Mouse (Mus musculus): ENCODE data around the gene Rad23a. TPM values are rescaled to one million over a fixed set of nuclear protein-coding genes. Genes with fewer than 3 reads are reported as not detected.

Rad23a gene
- polyA plus RNA-seq, 1 experiment from 2014 or later = 109 TPM

DNA sequence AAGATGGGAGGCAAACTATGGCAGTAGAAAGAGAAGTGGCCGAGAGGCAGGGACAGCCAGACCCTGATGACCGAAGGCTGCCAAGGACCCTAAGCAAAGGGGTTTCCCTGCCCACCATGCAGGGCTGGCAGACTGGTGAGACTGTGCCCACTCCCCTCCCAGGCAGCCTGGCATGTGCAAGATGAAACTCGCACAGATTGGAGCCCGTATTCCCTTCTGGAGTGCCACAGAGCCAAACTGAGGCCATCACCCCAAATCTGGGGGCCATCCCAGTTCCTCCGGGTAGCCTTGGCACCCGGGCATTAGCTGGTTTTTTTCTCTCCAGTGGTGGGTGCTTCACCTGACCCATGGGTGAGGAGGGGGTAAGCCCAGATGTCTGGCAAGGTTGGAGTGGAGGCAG lies 42.5 kb downstream of the Rad23a start:
- Histone ChIP-seq H3K4me3 (ENCODE audit: low read depth, low read length) (peak overlapping the region; percentile 71), H3K36me3 (ENCODE audit: control insufficient read depth, insufficient read depth, low read length) (peaks cover 18% of the 10 kb centered on the region), H3K4me2 (ENCODE audit: low read depth, low read length) (peak overlapping the region; percentile 89), H3K9ac (ENCODE audit: low read depth, low read length) (peak overlapping the region; percentile 95), H3K4me1 (ENCODE audit: control insufficient read depth, insufficient read depth, low read length) (peaks cover 44% of the 10 kb centered on the region), H3K27me3 (replicated peaks; ENCODE audit: control insufficient read depth, insufficient read depth, low read length) (peaks cover 18% of the 10 kb centered on the region), H3K9me3 (ENCODE audit: control insufficient read depth, low read length) (no peaks in the 10 kb centered on the region), H3K27ac (replicated peaks; ENCODE audit: low read depth, low read length) (no peak overlapping the region)
- DNase-seq (ENCODE audit: low spot score) = no peak
- no peak for ATAC-seq (ENCODE audit: low read depth)
- WGBS = 83% methylated on average over 5 of the region's 6 CpGs

- 0 out of 2 replicates have a peak overlapping the region, but pooled peaks have one; percentile 95 for H3K9ac ChIP-seq (ENCODE audit: low read depth, low read length)
- H3K9me3 ChIP-seq (ENCODE audit: control insufficient read depth, low read length) = no peaks in the 10 kb centered on the region
- peak overlapping the region; percentile 89 for H3K4me2 ChIP-seq (ENCODE audit: low read depth, low read length)
- peaks cover 44% of the 10 kb centered on the region for H3K4me1 ChIP-seq (ENCODE audit: control insufficient read depth, insufficient read depth, low read length)
- WGBS = 81% methylated on average over 15 of the region's 15 CpGs
- DNase-seq (ENCODE audit: low spot score) (no peak), ATAC-seq (ENCODE audit: low read depth) (no peak)
- peak overlapping the region; percentile 71; the same call in 1 of the 2 replicates for H3K4me3 ChIP-seq (ENCODE audit: low read depth, low read length)
- H3K27ac ChIP-seq (replicated peaks; ENCODE audit: low read depth, low read length) = no peak overlapping the region
- H3K27me3 ChIP-seq (replicated peaks; ENCODE audit: control insufficient read depth, insufficient read depth, low read length) = peaks cover 12% of the 10 kb centered on the region; the same call in 1 of the 2 replicates
- peaks cover 19% of the 10 kb centered on the region for H3K36me3 ChIP-seq (ENCODE audit: control insufficient read depth, insufficient read depth, low read length)
Measured at GRCm38 (mm10) chr8:84797256-84797797, 43.1 kb downstream of the Rad23a start.

- Histone ChIP-seq H3K36me3 (ENCODE audit: control insufficient read depth, insufficient read depth, low read length) (peaks cover 26% of the 10 kb centered on the region), H3K4me3 (ENCODE audit: low read depth, low read length) (peak overlapping the region; percentile 13; the same call in 1 of the 2 replicates)
- 31% methylated on average over 7 of the region's 7 CpGs for WGBS
Measured at GRCm38 (mm10) chr8:84794486-84794885, 46.0 kb downstream of the Rad23a start.

DNA sequence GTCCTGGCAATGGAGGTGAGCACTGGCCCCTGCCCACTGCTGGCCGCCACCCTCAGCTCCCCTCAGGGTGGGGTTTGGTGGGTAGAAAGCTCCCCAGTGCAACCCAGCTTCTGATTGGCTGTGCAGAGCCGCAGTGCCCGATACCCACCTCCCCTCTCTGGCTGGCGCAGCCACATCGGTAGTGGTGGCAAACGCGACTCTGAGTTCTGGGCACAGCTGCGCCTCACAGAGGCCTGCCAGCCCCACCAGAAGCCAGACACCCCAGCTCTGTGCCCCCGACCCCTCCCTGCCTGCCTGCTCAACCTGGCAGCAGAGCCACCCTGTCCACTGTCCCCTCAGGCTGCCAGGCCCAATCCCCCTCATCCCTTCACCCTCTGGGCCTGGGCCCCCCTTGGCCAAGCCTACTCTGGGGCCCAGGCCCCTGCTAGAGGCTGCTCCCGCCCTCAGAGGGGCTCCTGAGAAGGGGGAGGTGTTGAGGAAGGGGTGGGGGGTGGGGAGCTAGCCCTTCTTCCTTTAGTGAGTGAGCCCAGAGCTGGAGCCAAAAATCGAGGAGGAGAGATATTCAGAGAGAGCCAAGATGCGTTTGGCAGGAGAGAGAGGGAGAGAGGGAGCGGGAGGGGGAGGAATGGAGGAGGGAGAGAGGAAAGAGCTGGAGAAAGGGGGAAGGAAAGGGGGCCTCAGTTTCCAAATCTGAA lies 46.5 kb downstream of the Rad23a start:
- peak; percentile 68 for ATAC-seq (ENCODE audit: low read depth)
- Histone ChIP-seq H3K9me3 (ENCODE audit: control insufficient read depth, low read length) (no peaks in the 10 kb centered on the region), H3K27ac (replicated peaks; ENCODE audit: low read depth, low read length) (peak overlapping the region; percentile 81), H3K4me2 (ENCODE audit: low read depth, low read length) (peak overlapping the region; percentile 51), H3K4me3 (ENCODE audit: low read depth, low read length) (peak overlapping the region; percentile 13), H3K4me1 (ENCODE audit: control insufficient read depth, insufficient read depth, low read length) (peaks cover 65% of the 10 kb centered on the region), H3K27me3 (replicated peaks; ENCODE audit: control insufficient read depth, insufficient read depth, low read length) (peaks cover 13% of the 10 kb centered on the region; the same call in 1 of the 2 replicates), H3K36me3 (ENCODE audit: control insufficient read depth, insufficient read depth, low read length) (peaks cover 26% of the 10 kb centered on the region), H3K9ac (ENCODE audit: low read depth, low read length) (peak overlapping the region; percentile 44; the same call in 1 of the 2 replicates)
- 47% methylated on average over 13 of the region's 13 CpGs for WGBS
- peak; percentile 94 for DNase-seq (ENCODE audit: low spot score)

More at GRCm38 (mm10) chr8:84794486-84794885, 46.0 kb downstream of the Rad23a start:
- Histone ChIP-seq H3K4me2 (ENCODE audit: low read depth, low read length) (peak overlapping the region; percentile 51), H3K9me3 (ENCODE audit: control insufficient read depth, low read length) (no peaks in the 10 kb centered on the region), H3K27me3 (replicated peaks; ENCODE audit: control insufficient read depth, insufficient read depth, low read length) (peaks cover 11% of the 10 kb centered on the region; the same call in 1 of the 2 replicates), H3K9ac (ENCODE audit: low read depth, low read length) (peak overlapping the region; percentile 43), H3K27ac (replicated peaks; ENCODE audit: low read depth, low read length) (peak overlapping the region; percentile 81), H3K4me1 (ENCODE audit: control insufficient read depth, insufficient read depth, low read length) (peaks cover 59% of the 10 kb centered on the region)
- no peak for ATAC-seq (ENCODE audit: low read depth)
- no peak for DNase-seq (ENCODE audit: low spot score)

GRCm38 (mm10) chr8:84793134-84793533 lies 47.3 kb downstream of the Rad23a start:
- WGBS = 81% methylated on average over 9 of the region's 9 CpGs
- Histone ChIP-seq H3K9me3 (ENCODE audit: control insufficient read depth, low read length) (no peaks in the 10 kb centered on the region), H3K4me1 (ENCODE audit: control insufficient read depth, insufficient read depth, low read length) (peaks cover 65% of the 10 kb centered on the region), H3K9ac (ENCODE audit: low read depth, low read length) (no peak overlapping the region), H3K4me3 (ENCODE audit: low read depth, low read length) (no peak overlapping the region), H3K4me2 (ENCODE audit: low read depth, low read length) (no peak overlapping the region), H3K27ac (replicated peaks; ENCODE audit: low read depth, low read length) (no peak overlapping the region), H3K27me3 (replicated peaks; ENCODE audit: control insufficient read depth, insufficient read depth, low read length) (peaks cover 16% of the 10 kb centered on the region; the same call in 1 of the 2 replicates), H3K36me3 (ENCODE audit: control insufficient read depth, insufficient read depth, low read length) (peaks cover 26% of the 10 kb centered on the region)
- ATAC-seq (ENCODE audit: low read depth) (no peak), DNase-seq (ENCODE audit: low spot score) (no peak)

DNA sequence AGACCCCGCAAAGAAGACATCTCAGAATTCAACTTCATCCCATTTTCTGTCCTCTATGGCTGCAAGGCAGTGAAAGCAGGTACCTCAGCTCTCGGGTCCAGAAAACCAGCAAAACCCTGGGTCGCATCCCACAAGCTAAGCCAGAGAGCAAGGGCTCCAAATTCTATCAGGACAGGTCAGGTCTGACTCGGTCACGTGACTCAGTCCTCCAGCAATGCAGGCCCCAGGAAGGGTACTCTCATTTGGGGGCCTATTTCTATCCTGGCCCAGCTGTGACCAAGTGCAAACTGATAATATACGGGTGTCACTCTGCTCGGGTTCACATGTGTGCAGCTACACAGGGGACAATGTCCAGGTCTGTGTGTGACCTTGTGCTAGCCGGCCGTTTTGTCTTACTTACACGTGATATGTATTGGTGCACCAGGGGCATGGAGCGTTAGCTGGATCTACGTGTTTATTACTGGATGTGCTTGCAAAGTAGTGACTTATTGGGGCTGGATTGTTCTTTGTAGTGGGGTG lies 48.0 kb downstream of the Rad23a start:
- no peak overlapping the region for H3K9ac ChIP-seq (ENCODE audit: low read depth, low read length)
- peaks cover 20% of the 10 kb centered on the region; the same call in 1 of the 2 replicates for H3K27me3 ChIP-seq (replicated peaks; ENCODE audit: control insufficient read depth, insufficient read depth, low read length)
- no peak overlapping the region for H3K4me3 ChIP-seq (ENCODE audit: low read depth, low read length)
- H3K4me1 ChIP-seq (ENCODE audit: control insufficient read depth, insufficient read depth, low read length) = peaks cover 65% of the 10 kb centered on the region
- WGBS = 72% methylated on average over 12 of the region's 12 CpGs
- H3K36me3 ChIP-seq (ENCODE audit: control insufficient read depth, insufficient read depth, low read length) = peaks cover 20% of the 10 kb centered on the region
- H3K27ac ChIP-seq (replicated peaks; ENCODE audit: low read depth, low read length) = no peak overlapping the region
- ATAC-seq (ENCODE audit: low read depth) (no peak), DNase-seq (ENCODE audit: low spot score) (no peak)
- no peak overlapping the region for H3K4me2 ChIP-seq (ENCODE audit: low read depth, low read length)
- H3K9me3 ChIP-seq (ENCODE audit: control insufficient read depth, low read length) = no peaks in the 10 kb centered on the region

GRCm38 (mm10) chr8:84790537-84790936 lies 49.9 kb downstream of the Rad23a start:
- WGBS = 76% methylated on average over 2 of the region's 2 CpGs
- Histone ChIP-seq H3K36me3 (ENCODE audit: control insufficient read depth, insufficient read depth, low read length) (peaks cover 8% of the 10 kb centered on the region; the same call in 1 of the 2 replicates), H3K4me3 (ENCODE audit: low read depth, low read length) (no peak overlapping the region), H3K9ac (ENCODE audit: low read depth, low read length) (0 out of 2 replicates have a peak overlapping the region, but pooled peaks have one; percentile 16), H3K27me3 (replicated peaks; ENCODE audit: control insufficient read depth, insufficient read depth, low read length) (peaks cover 33% of the 10 kb centered on the region), H3K9me3 (ENCODE audit: control insufficient read depth, low read length) (no peaks in the 10 kb centered on the region), H3K4me1 (ENCODE audit: control insufficient read depth, insufficient read depth, low read length) (peaks cover 75% of the 10 kb centered on the region), H3K4me2 (ENCODE audit: low read depth, low read length) (no peak overlapping the region), H3K27ac (replicated peaks; ENCODE audit: low read depth, low read length) (no peak overlapping the region)
- ATAC-seq (ENCODE audit: low read depth) (no peak), DNase-seq (ENCODE audit: low spot score) (no peak)

DNA sequence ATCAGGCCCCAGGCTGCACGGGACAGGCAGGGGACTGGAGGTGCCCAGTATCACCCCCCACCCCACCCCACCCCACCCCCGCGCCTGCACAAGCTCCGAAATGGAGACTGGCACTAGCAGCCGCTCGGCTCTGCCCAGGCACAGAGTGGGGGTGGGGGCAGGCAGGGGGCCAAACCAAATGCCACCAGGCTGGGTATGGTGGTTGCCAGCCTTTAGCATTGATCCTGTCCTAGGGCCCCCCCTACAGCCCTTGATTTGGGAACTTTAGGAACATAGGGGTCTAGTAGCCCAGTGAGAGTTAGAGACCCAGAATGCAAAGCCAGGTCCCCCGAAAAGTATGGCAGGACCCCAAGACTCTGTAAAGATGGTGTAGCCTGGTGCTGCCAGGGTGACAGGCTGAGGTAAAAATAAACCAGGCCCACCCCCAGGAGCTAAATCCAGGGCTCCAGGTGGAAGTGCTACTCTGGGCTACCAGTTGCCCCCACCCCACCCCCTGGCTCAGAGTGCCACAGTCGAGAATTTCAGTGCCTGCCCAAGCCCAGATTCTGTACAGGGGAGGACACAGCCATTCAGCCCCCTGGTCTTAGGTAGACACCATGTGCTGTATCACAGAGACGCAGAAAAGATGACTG lies 50.5 kb downstream of the Rad23a start:
- Histone ChIP-seq H3K27me3 (replicated peaks; ENCODE audit: control insufficient read depth, insufficient read depth, low read length) (peaks cover 39% of the 10 kb centered on the region), H3K4me3 (ENCODE audit: low read depth, low read length) (no peak overlapping the region), H3K27ac (replicated peaks; ENCODE audit: low read depth, low read length) (peak overlapping the region; percentile 65), H3K36me3 (ENCODE audit: control insufficient read depth, insufficient read depth, low read length) (peaks cover 8% of the 10 kb centered on the region; the same call in 1 of the 2 replicates), H3K4me1 (ENCODE audit: control insufficient read depth, insufficient read depth, low read length) (peaks cover 75% of the 10 kb centered on the region), H3K4me2 (ENCODE audit: low read depth, low read length) (peak overlapping the region; percentile 30; the same call in 1 of the 2 replicates), H3K9me3 (ENCODE audit: control insufficient read depth, low read length) (no peaks in the 10 kb centered on the region), H3K9ac (ENCODE audit: low read depth, low read length) (0 out of 2 replicates have a peak overlapping the region, but pooled peaks have one; percentile 16)
- 78% methylated on average over 5 of the region's 9 CpGs for WGBS
- ATAC-seq (ENCODE audit: low read depth) = no peak
- no peak for DNase-seq (ENCODE audit: low spot score)

Measured in embryonic facial prominence, embryonic 14.5 days (tissue).